Mouse (Mus musculus): ENCODE results near the gene Fkbp6. TPM values are rescaled to one million over a fixed set of nuclear protein-coding genes. Genes with fewer than 3 reads are reported as not detected.
A peak's percentile ranks its signal among the peaks of the same experiment; 100 is the strongest.

The Fkbp6 gene
- polyA plus RNA-seq, 1 experiment from 2014 or later, result not detected

DNA sequence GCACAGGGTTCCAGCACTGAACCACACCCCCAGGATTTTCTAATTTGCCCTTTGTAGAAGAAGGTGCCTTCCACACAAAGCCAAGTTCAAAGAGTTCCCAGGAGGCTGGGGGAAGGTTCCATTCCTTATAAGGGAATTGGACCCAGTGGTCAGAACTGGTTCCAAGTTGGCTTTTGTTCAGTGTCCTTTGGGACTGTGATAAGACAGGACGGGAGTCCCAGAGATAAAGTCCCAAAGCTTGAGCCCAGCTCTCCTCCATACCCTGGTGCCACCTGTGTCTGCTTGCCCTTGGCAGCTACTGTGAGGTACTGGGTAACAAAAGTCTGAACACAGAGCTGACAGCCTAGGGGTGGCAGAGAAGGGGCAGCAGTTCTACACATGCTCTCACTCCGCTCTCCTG is 9.9 kb upstream of the Fkbp6 start:
- Histone ChIP-seq H3K4me2 (ENCODE audit: low read length) (no peak overlapping the region), H3K9ac (ENCODE audit: low read depth, low read length) (no peak overlapping the region), H3K27ac (no peak overlapping the region), H3K9me3 (replicated peaks; ENCODE audit: low read length) (no peaks in the 10 kb centered on the region), H3K27me3 (ENCODE audit: insufficient read depth, low read length) (no peaks in the 10 kb centered on the region), H3K4me3 (replicated peaks; ENCODE audit: low read depth, low read length) (no peak overlapping the region), H3K4me1 (replicated peaks; ENCODE audit: insufficient read depth, low read length) (no peaks in the 10 kb centered on the region), H3K36me3 (ENCODE audit: insufficient read depth, low read length) (no peaks in the 10 kb centered on the region)
- TF ChIP-seq CTCF (IDR thresholded peaks at IDR 0.05; ENCODE audit: low read depth), result no peak
- 88% methylated on average over 2 of the region's 2 CpGs for WGBS
- DNase-seq (ENCODE audit: low spot score), result no peak
- no peak for ATAC-seq (replicated peaks; ENCODE audit: low FRiP score, low read depth)

- Histone ChIP-seq H3K4me1 (replicated peaks; ENCODE audit: insufficient read depth, low read length) (no peaks in the 10 kb centered on the region), H3K4me3 (replicated peaks; ENCODE audit: low read depth, low read length) (no peak overlapping the region), H3K36me3 (ENCODE audit: insufficient read depth, low read length) (no peaks in the 10 kb centered on the region), H3K27me3 (ENCODE audit: insufficient read depth, low read length) (no peaks in the 10 kb centered on the region), H3K9ac (ENCODE audit: low read depth, low read length) (no peak overlapping the region), H3K4me2 (ENCODE audit: low read length) (no peak overlapping the region), H3K27ac (no peak overlapping the region), H3K9me3 (replicated peaks; ENCODE audit: low read length) (no peaks in the 10 kb centered on the region)
- 88% methylated on average over 2 of the region's 2 CpGs for WGBS
- DNase-seq (ENCODE audit: low spot score), result no peak
- no peak for TF ChIP-seq CTCF (IDR thresholded peaks at IDR 0.05; ENCODE audit: low read depth)
- 0 out of 2 replicates have a peak, but pooled peaks have one; percentile 73 for ATAC-seq (replicated peaks; ENCODE audit: low FRiP score, low read depth)
Measured at GRCm38 (mm10) chr5:135357556-135357955, 7.7 kb upstream of the Fkbp6 start.

- Histone ChIP-seq H3K27me3 (ENCODE audit: insufficient read depth, low read length) (no peaks in the 10 kb centered on the region), H3K9me3 (replicated peaks; ENCODE audit: low read length) (no peaks in the 10 kb centered on the region), H3K27ac (no peak overlapping the region), H3K4me3 (replicated peaks; ENCODE audit: low read depth, low read length) (no peak overlapping the region), H3K4me1 (replicated peaks; ENCODE audit: insufficient read depth, low read length) (no peaks in the 10 kb centered on the region), H3K36me3 (ENCODE audit: insufficient read depth, low read length) (no peaks in the 10 kb centered on the region), H3K4me2 (ENCODE audit: low read length) (no peak overlapping the region), H3K9ac (ENCODE audit: low read depth, low read length) (no peak overlapping the region)
- no peak for TF ChIP-seq CTCF (IDR thresholded peaks at IDR 0.05; ENCODE audit: low read depth)
- WGBS, result 65% methylated on average over 1 of the region's 1 CpGs
- no peak for DNase-seq (ENCODE audit: low spot score)
- no peak for ATAC-seq (replicated peaks; ENCODE audit: low FRiP score, low read depth)
Measured at GRCm38 (mm10) chr5:135356090-135356489, 6.2 kb upstream of the Fkbp6 start.

DNA sequence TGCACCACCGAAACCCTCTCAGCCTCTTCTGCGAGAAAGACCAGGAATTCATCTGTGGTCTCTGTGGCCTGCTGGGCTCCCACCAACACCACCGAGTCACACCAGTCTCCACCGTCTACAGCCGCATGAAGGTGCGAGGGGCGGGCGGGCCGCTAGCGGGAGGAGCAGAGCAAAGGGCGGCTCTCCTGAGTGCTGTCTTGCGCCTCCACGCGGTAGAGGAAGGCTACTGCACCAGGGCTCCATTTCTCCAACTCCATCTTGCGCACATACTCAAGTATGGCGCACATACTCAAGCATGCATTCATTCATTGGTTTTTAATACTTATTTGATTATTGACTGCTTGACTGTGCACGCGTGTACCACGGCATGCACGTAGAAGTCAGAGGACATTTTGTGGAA is 3.7 kb upstream of the Fkbp6 start:
- no peak overlapping the region for H3K4me2 ChIP-seq (ENCODE audit: low read length)
- 19% methylated on average over 20 of the region's 20 CpGs for WGBS
- H3K9ac ChIP-seq (ENCODE audit: low read depth, low read length), result no peak overlapping the region
- H3K27me3 ChIP-seq (ENCODE audit: insufficient read depth, low read length), result no peaks in the 10 kb centered on the region
- no peak overlapping the region for H3K4me3 ChIP-seq (replicated peaks; ENCODE audit: low read depth, low read length)
- H3K9me3 ChIP-seq (replicated peaks; ENCODE audit: low read length), result no peaks in the 10 kb centered on the region; the same call in 1 of the 2 replicates
- TF ChIP-seq CTCF (IDR thresholded peaks at IDR 0.05; ENCODE audit: low read depth), result peak; percentile 56
- DNase-seq (ENCODE audit: low spot score) (peak; percentile 28), ATAC-seq (replicated peaks; ENCODE audit: low FRiP score, low read depth) (no peak)
- no peak overlapping the region for H3K27ac ChIP-seq
- H3K4me1 ChIP-seq (replicated peaks; ENCODE audit: insufficient read depth, low read length), result no peaks in the 10 kb centered on the region
- H3K36me3 ChIP-seq (ENCODE audit: insufficient read depth, low read length), result no peaks in the 10 kb centered on the region

DNA sequence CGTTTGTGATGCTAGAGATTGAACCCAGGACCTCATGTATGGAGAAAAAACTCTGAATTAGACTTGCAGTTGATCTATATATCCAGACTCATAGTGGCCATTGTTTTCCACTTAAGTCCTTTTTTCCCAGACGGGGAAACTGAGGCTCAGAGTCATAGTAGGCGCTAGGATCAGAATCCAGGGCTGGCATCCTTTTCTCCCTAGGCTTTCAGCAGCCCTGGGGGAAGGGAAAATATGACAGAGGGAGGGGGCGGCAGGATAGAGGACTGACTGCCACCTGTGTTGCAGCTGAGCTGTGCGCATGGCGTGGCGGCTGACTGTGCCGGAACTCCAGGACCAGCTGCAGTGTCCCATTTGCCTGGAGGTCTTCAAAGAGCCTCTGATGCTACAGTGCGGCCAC is 3.2 kb upstream of the Fkbp6 start, which contains the start of gene Trim50:
TSS of gene Trim50 (plus strand) at position 301 of the 400 bp plus-strand sequence.
- no peak within 1 kb of the TSS for H3K4me3 ChIP-seq (replicated peaks; ENCODE audit: low read depth, low read length)
- no peaks in the 10 kb centered on the region for H3K27me3 ChIP-seq (ENCODE audit: insufficient read depth, low read length)
- DNase-seq (ENCODE audit: low spot score) (no peak), ATAC-seq (replicated peaks; ENCODE audit: low FRiP score, low read depth) (no peak)
- no peaks in the 10 kb centered on the region for H3K36me3 ChIP-seq (ENCODE audit: insufficient read depth, low read length)
- no peak for TF ChIP-seq CTCF (IDR thresholded peaks at IDR 0.05; ENCODE audit: low read depth)
- no peaks in the 10 kb centered on the region; the same call in 1 of the 2 replicates for H3K9me3 ChIP-seq (replicated peaks; ENCODE audit: low read length)
- H3K4me1 ChIP-seq (replicated peaks; ENCODE audit: insufficient read depth, low read length), result no peaks in the 10 kb centered on the region
- H3K4me2 ChIP-seq (ENCODE audit: low read length), result no peak within 1 kb of the TSS
- WGBS, result 45% methylated on average over 9 of the region's 9 CpGs
- no peak within 1 kb of the TSS for H3K9ac ChIP-seq (ENCODE audit: low read depth, low read length)
- no peak within 1 kb of the TSS for H3K27ac ChIP-seq

DNA sequence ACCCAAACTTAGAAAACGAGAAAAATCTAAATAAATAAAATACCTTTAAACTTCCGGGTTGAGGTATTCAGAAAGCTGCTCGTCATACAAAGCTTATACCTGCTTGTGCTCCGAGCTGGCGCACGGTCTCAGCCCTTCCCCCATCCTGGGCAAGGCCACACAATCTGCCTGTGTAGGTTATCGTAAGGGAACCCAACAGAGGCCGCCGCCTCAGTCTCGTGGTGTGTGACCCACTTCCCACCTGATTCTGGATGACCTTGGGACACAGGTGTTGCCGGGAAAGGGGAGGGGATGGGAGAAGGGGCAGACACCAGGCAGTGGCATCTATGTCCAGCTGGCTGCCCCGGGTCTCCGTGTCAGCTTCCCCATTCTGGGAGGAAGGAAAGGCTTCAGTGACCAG is 1.8 kb upstream of the Fkbp6 start:
- Histone ChIP-seq H3K4me1 (replicated peaks; ENCODE audit: insufficient read depth, low read length) (no peaks in the 10 kb centered on the region), H3K9me3 (replicated peaks; ENCODE audit: low read length) (no peaks in the 10 kb centered on the region; the same call in 1 of the 2 replicates), H3K27me3 (ENCODE audit: insufficient read depth, low read length) (no peaks in the 10 kb centered on the region), H3K27ac (no peak overlapping the region), H3K9ac (ENCODE audit: low read depth, low read length) (no peak overlapping the region), H3K36me3 (ENCODE audit: insufficient read depth, low read length) (no peaks in the 10 kb centered on the region), H3K4me3 (replicated peaks; ENCODE audit: low read depth, low read length) (no peak overlapping the region), H3K4me2 (ENCODE audit: low read length) (no peak overlapping the region)
- ATAC-seq (replicated peaks; ENCODE audit: low FRiP score, low read depth) (no peak), DNase-seq (ENCODE audit: low spot score) (no peak)
- 84% methylated on average over 13 of the region's 13 CpGs for WGBS
- no peak for TF ChIP-seq CTCF (IDR thresholded peaks at IDR 0.05; ENCODE audit: low read depth)

GRCm38 (mm10) chr5:135347511-135348011 is 2.3 kb downstream of the Fkbp6 start:
- DNase-seq (ENCODE audit: low spot score), result no peak
- no peaks in the 10 kb centered on the region for H3K27me3 ChIP-seq (ENCODE audit: insufficient read depth, low read length)
- no peak for ATAC-seq (replicated peaks; ENCODE audit: low FRiP score, low read depth)
- no peaks in the 10 kb centered on the region for H3K36me3 ChIP-seq (ENCODE audit: insufficient read depth, low read length)
- no peak for TF ChIP-seq CTCF (IDR thresholded peaks at IDR 0.05; ENCODE audit: low read depth)
- no peak overlapping the region for H3K4me3 ChIP-seq (replicated peaks; ENCODE audit: low read depth, low read length)
- H3K4me2 ChIP-seq (ENCODE audit: low read length), result no peak overlapping the region
- no peak overlapping the region for H3K27ac ChIP-seq
- H3K9ac ChIP-seq (ENCODE audit: low read depth, low read length), result no peak overlapping the region
- WGBS, result 68% methylated on average over 4 of the region's 4 CpGs
- H3K4me1 ChIP-seq (replicated peaks; ENCODE audit: insufficient read depth, low read length), result no peaks in the 10 kb centered on the region
- H3K9me3 ChIP-seq (replicated peaks; ENCODE audit: low read length), result no peaks in the 10 kb centered on the region; the same call in 1 of the 2 replicates
